Mouse (Mus musculus) adrenal gland, postnatal 14 days (tissue): Measurements from ENCODE around the gene Rbms2. TPM values are rescaled to one million over a fixed set of nuclear protein-coding genes. Genes with fewer than 3 reads are reported as not detected.
"Not testable (repeated sequence)": the region's sequence is repeated elsewhere in the genome, so short reads cannot be mapped to it uniquely, and the experiment has no call there.

Experiments used
- DNase-seq: peaks from one replicate; pipeline ENCODE4 v3.0.0; 2021; ENCODE audit warnings: mixed read lengths
- long read RNA-seq, 2 experiments: library from polyadenylated mRNA; stranded (forward); transcript quantifications; one replicate each; pipeline ENCODE4 v2.0.0; 2021
- total RNA-seq: library from RNA; stranded (reverse); gene quantifications from 2 replicates; pipeline ENCODE4 v1.2.3, GENCODE M21; 2021

Rbms2 gene
- 73.9 and 78.9 TPM in 2 replicates for total RNA-seq
- long read RNA-seq, experiment 1, partial matches to known transcripts = 7 of 20 reads
- long read RNA-seq, experiment 1, other reads (novel, unspliced or antisense) = 11 of 20 reads
- long read RNA-seq, experiment 2, partial matches to known transcripts = 10 of 14 reads
- long read RNA-seq, experiment 2, other reads (novel, unspliced or antisense) = 1 of 14 reads

GRCm38 (mm10) chr10:128179989-128180388 lies at the start of gene Rbms2:
Gene Rbms2, minus strand, starts transcription at chr10:128180297.
- DNase-seq = peak; percentile 46

GRCm38 (mm10) chr10:128228009-128228408 lies 47.9 kb upstream of the Rbms2 start:
- DNase-seq = no peak

GRCm38 (mm10) chr10:128227592-128227991 lies 47.5 kb upstream of the Rbms2 start:
- no peak for DNase-seq

- DNase-seq = no peak
Measured at GRCm38 (mm10) chr10:128225538-128225937, 45.4 kb upstream of the Rbms2 start, which contains the start of gene Mip. Gene Mip, plus strand, starts transcription at chr10:128225838.

- DNase-seq = no peak
Measured at GRCm38 (mm10) chr10:128225064-128225463, 45.0 kb upstream of the Rbms2 start.

- DNase-seq = peak; percentile 39
Measured at GRCm38 (mm10) chr10:128221533-128222286, 41.6 kb upstream of the Rbms2 start.

- no peak for DNase-seq
Measured at GRCm38 (mm10) chr10:128218387-128219117, 38.5 kb upstream of the Rbms2 start.

- DNase-seq = no peak
Measured at GRCm38 (mm10) chr10:128214981-128215380, 34.9 kb upstream of the Rbms2 start.

- not testable (repeated sequence) for DNase-seq
Measured at GRCm38 (mm10) chr10:128214112-128214511, 34.0 kb upstream of the Rbms2 start.

GRCm38 (mm10) chr10:128212871-128213323 lies 32.8 kb upstream of the Rbms2 start:
- peak; percentile 68 for DNase-seq

- no peak for DNase-seq
Measured at GRCm38 (mm10) chr10:128212148-128212547, 32.1 kb upstream of the Rbms2 start.

GRCm38 (mm10) chr10:128211390-128212108 lies 31.5 kb upstream of the Rbms2 start, which contains the start of gene Spryd4:
Gene Spryd4, minus strand, starts transcription at chr10:128211807.
- peak; percentile 96 for DNase-seq

- DNase-seq = peak; percentile 45
Measured at GRCm38 (mm10) chr10:128210954-128211353, 30.9 kb upstream of the Rbms2 start.

GRCm38 (mm10) chr10:128210131-128210530 lies 30.0 kb upstream of the Rbms2 start:
- DNase-seq = no peak

- DNase-seq = no peak
Measured at GRCm38 (mm10) chr10:128209311-128210009, 29.4 kb upstream of the Rbms2 start.

- no peak for DNase-seq
Measured at GRCm38 (mm10) chr10:128208326-128208725, 28.2 kb upstream of the Rbms2 start.

GRCm38 (mm10) chr10:128204941-128205340 lies 24.8 kb upstream of the Rbms2 start:
- no peak for DNase-seq

- DNase-seq = no peak
Measured at GRCm38 (mm10) chr10:128201856-128202255, 21.8 kb upstream of the Rbms2 start.

GRCm38 (mm10) chr10:128194551-128195461 lies 14.7 kb upstream of the Rbms2 start:
- DNase-seq = no peak

- DNase-seq = peak; percentile 99
Measured at GRCm38 (mm10) chr10:128194024-128194550, 14.0 kb upstream of the Rbms2 start, which contains the start of gene Gls2. Gene Gls2, plus strand, starts transcription at chr10:128194457.
